Mouse (Mus musculus) MEL (cell line): ENCODE results near the gene Olfr547.

Source experiments
- CTCF ChIP-seq, 3 experiments: IDR thresholded peaks in 2 of 3; conservative IDR thresholded peaks in 1 of 3; 2 replicates each; pipeline ENCODE4 v1.5.1; 2011 to 2012; ENCODE audit warnings: low read length in 3 of 3, low read depth in 2 of 3, mild to moderate bottlenecking in 2 of 3, improper control_type of control experiment in 1 of 3, inconsistent platforms in 1 of 3, mixed read lengths in 1 of 3, moderate library complexity in 1 of 3; ENCODE audit not compliant: control insufficient read depth in 1 of 3, insufficient read depth in 1 of 3, poor library complexity in 1 of 3, severe bottlenecking in 1 of 3
- EP300 ChIP-seq, 2 experiments: IDR thresholded peaks; 2 replicates each; pipeline ENCODE4 v1.6.1; 2011; ENCODE audit warnings: improper control_type of control experiment in 2 of 2, low read length in 2 of 2, low read depth in 1 of 2, mild to moderate bottlenecking in 1 of 2
- GABPA ChIP-seq: IDR thresholded peaks from 2 replicates; pipeline ENCODE4 v1.6.1; 2012; ENCODE audit warnings: low read depth, mild to moderate bottlenecking, inconsistent platforms, low read length, improper control_type of control experiment, moderate library complexity
- MEF2A ChIP-seq: IDR thresholded peaks from 2 replicates; pipeline ENCODE4 v1.6.1; 2014; ENCODE audit warnings: low read depth, mild to moderate bottlenecking, inconsistent platforms, low read length, improper control_type of control experiment; ENCODE audit not compliant: poor library complexity, insufficient replicate concordance, severe bottlenecking; ENCODE audit errors: extremely low read depth
- NELFE ChIP-seq: IDR thresholded peaks from 2 replicates; pipeline ENCODE4 v1.6.1; 2011; ENCODE audit warnings: low read depth, low read length, improper control_type of control experiment
- NRF1 ChIP-seq: IDR thresholded peaks from 2 replicates; pipeline ENCODE4 v1.6.1; 2014; ENCODE audit warnings: low read depth, mild to moderate bottlenecking, inconsistent platforms, low read length, improper control_type of control experiment, moderate library complexity; ENCODE audit not compliant: poor library complexity, insufficient read depth, severe bottlenecking
- POLR2A ChIP-seq, 2 experiments: IDR thresholded peaks; 2 replicates each; pipeline ENCODE4 v1.6.1; 2011 to 2012; ENCODE audit warnings: low read length in 2 of 2, mild to moderate bottlenecking in 2 of 2, control low read depth in 1 of 2, improper control_type of control experiment in 1 of 2, low read depth in 1 of 2, moderate library complexity in 1 of 2; ENCODE audit not compliant: control insufficient read depth in 1 of 2, insufficient read depth in 1 of 2, poor library complexity in 1 of 2
- POLR2AphosphoS2 ChIP-seq: IDR thresholded peaks from 2 replicates; pipeline ENCODE4 v1.6.1; 2011; ENCODE audit warnings: low read length, improper control_type of control experiment
- RAD21 ChIP-seq: IDR thresholded peaks from 2 replicates; pipeline ENCODE4 v1.6.1; 2011; ENCODE audit warnings: mild to moderate bottlenecking, low read depth, low read length, improper control_type of control experiment
- RCOR1 ChIP-seq: IDR thresholded peaks from 2 replicates; pipeline ENCODE4 v1.6.1; 2012; ENCODE audit warnings: low read depth, mild to moderate bottlenecking, inconsistent platforms, low read length, improper control_type of control experiment
- ZNF384 ChIP-seq: IDR thresholded peaks from 2 replicates; pipeline ENCODE4 v1.6.1; 2012; ENCODE audit warnings: low read depth, mild to moderate bottlenecking, inconsistent platforms, low read length, improper control_type of control experiment

GRCm38 (mm10) chr7:102488161-102488560 lies 46.4 kb upstream of the Olfr547 start, which contains the start of gene Olfr544:
- TF ChIP-seq MEF2A: no peak
- no peak for TF ChIP-seq RAD21
- no peak for TF ChIP-seq CTCF (IDR thresholded peaks at IDR 0.05 in 2 of 3, conservative IDR thresholded peaks at IDR 0.05 in 1 of 3; ENCODE audit: control insufficient read depth in 1 of 3, insufficient read depth in 1 of 3, low read depth in 2 of 3, low read length in 3 of 3, poor library complexity in 1 of 3, severe bottlenecking in 1 of 3)
- TF ChIP-seq POLR2A (IDR thresholded peaks at IDR 0.05; ENCODE audit: control insufficient read depth in 1 of 2, insufficient read depth in 1 of 2, low read depth in 1 of 2, low read length in 2 of 2, poor library complexity in 1 of 2): no peak
- TF ChIP-seq EP300 (IDR thresholded peaks at IDR 0.05; ENCODE audit: low read depth in 1 of 2, low read length in 2 of 2): no peak
- TF ChIP-seq POLR2AphosphoS2: no peak
- no peak for TF ChIP-seq NRF1
- TF ChIP-seq ZNF384: no peak
- TF ChIP-seq RCOR1: no peak
- TF ChIP-seq GABPA: no peak
- no peak for TF ChIP-seq NELFE
